Mouse (Mus musculus): ENCODE measurements around the gene Apol11b. TPM values are rescaled to one million over a fixed set of nuclear protein-coding genes. Genes with fewer than 3 reads are reported as not detected.
"Not testable (repeated sequence)": the region's sequence is repeated elsewhere in the genome, so short reads cannot be mapped to it uniquely, and the experiment has no call there.

Gene Apol11b
- total RNA-seq (2021) = not detected

DNA sequence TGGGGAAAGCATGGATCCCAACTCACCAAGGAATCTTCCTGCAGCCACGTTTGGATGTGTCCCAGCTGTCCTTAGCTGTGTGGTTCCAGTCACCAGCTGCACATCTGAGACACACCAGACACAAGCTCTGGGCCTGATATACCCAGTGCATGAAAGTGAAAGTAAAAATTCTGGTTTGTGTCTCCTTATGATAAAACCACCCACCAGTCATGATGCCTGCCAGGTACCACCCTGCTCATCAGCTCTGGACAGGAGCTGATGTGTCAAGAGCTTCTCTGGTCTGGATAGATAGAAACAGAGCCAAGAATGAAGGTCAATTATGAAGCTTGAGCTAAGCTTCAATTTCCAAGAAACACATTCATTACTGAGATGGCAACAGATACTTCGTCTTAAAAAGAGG is at the start of gene Apol11b:
TSS of gene Apol11b (minus strand) at position 111 of the 400 bp plus-strand sequence.
- DNase-seq; intact Hi-C loops (cut with DNase I): not testable (repeated sequence)

DNA sequence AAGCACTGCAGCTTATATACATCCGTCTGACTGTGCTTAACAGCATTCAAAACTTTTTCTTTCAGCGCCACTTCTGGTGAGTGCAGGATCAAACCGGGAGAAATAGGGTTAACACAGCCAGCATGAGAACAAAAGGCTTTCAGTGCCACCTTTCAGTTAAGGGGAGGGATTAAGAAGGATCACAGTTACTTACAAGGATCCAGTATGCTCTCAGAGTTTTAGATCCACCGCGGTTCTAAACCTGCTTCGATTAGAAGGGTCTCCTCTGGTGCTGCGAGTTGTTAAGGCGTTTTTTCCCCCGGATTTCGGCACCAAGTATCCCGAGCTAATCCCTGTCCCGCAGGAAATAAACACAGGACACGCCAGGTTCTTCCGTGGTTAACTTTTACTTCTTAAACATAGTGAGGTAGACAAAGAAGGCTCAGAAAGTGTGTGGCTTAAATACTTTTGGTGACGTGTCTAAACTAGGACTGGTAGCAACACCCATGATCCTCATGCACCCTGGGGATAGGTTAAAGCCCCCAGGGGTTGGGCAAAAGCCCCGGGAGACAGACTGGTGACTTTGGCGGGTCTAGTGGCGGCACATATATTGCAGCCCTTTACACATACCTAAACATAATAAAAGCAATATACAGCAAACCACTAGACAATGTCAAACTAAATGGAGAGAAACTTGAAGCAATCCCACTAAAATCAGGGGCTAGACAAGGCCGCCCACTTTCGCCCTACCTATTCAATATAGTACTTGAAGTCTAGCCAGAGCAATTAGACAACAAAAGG is 48.6 kb upstream of the Apol11b start:
- intact Hi-C loops (cut with DNase I); DNase-seq: not testable (repeated sequence)

DNA sequence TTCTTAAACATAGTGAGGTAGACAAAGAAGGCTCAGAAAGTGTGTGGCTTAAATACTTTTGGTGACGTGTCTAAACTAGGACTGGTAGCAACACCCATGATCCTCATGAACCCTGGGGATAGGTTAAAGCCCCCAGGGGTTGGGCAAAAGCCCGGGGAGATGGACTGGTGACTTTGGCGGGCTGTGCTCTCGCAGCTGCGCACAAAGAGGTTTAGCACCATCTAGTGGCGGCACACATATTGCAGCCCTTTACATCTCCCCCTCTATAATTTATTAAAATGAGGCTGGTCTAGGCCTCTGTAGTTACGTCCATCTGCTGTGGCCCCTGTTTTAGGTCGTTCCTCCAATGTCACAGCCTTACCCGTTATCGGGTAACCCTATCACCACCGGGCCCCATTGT is 40.9 kb upstream of the Apol11b start:
- DNase-seq = peak; percentile 46
- intact Hi-C loops (cut with DNase I) = not testable (repeated sequence)

DNA sequence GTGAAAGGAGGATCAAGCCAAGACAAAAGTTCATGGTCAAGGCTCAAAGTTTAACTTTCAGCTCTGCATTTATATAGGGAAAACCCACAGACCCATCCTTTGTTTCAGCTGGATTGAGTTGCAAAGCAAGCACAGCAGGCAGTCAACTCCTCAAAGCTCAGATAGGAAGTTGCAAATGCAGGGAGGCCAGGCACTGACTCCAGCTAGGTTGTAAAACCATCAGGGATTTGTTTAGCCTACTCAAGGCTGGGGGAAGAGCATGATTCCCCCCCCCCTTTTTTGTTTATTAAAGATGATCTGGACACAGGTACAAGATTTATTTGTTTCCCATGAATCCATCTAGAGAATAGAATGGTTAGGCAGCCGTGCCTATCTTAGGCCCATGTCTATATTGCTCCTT is 31.0 kb upstream of the Apol11b start:
- intact Hi-C loops (cut with DNase I); DNase-seq: not testable (repeated sequence)

DNA sequence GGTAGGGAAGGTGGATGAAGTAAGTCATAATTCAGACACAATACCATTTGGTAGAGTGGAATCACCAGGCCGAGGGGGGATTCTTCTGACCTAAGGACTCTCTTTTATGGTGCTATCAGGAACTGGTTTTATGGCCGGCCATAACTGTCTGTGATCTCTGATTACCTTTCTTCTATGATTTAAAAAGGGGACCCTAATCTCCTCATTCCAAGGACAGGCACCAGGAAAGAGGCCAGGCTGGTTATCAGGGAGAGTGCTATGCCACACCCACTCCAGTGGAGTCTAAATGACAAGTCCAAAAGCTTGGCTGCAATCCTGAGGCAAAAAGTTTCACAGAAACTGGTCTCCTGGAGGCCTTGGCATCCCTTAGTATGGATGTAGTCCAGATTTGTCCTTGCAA is 18.8 kb upstream of the Apol11b start:
- DNase-seq; intact Hi-C loops (cut with DNase I): not testable (repeated sequence)

DNA sequence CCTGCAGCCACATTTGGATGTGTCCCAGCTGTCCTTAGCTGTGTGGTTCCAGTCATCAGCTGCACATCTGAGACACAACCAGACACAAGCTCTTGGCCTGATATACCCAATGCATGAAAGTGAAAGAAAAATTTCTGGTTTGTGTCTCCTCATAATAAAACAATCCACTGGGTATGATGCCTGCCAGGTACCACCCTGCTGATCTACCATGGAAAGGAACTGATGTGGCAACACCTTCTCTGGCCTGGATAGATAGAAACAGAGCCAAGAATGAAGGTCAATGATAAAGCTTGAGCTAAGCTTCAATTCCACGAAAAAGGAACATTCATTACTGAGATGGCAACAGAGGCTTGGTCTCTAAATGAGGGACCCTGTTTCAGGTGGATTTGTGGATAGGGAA is 16.7 kb upstream of the Apol11b start:
- intact Hi-C loops (cut with DNase I); DNase-seq: not testable (repeated sequence)

DNA sequence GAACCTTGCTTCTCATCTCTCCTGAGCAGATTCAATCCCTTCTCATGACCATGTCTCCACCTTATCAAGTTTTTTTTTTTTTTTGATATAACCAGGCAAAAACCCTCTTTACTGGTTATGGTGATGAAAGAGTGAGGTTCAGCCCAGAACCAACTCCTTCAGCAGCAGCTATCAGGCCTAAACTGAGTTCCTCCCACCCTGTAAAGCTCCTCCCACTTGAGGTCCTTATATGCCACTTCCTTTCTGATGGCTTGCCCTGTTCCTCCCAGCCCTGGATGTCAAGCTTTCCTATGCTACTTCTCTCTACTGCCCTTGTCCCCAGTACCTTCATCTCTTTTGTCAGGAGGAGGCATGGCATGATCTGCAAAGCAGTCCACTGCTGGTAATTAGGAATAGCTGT is 8.1 kb upstream of the Apol11b start:
- intact Hi-C loops (cut with DNase I); DNase-seq: not testable (repeated sequence)

DNA sequence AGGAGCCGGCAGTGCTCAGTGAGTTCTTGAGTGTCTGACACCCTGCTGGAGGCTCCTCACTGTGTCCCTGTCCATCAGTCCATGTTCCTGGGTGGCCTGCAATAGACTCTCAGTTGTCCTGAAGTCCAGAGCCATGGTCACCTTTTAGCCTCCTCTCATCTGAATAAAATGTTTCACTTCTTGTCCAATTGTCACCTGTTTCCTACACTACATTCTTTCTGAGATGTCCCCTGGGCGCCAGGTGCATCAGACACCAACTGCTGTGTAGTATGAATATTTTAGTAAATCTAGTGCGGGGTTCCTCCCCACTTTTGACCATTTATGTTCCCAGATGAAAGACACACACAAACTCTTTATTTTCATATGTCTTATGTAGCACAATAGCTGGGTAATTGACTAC is 13.3 kb downstream of the Apol11b start:
- not testable (repeated sequence) for DNase-seq
- intact Hi-C loops (cut with DNase I) = loop anchor here (5.0 kb wide), 1 partner anchor 108 kb away; no protein-coding TSS in a partner anchor

DNA sequence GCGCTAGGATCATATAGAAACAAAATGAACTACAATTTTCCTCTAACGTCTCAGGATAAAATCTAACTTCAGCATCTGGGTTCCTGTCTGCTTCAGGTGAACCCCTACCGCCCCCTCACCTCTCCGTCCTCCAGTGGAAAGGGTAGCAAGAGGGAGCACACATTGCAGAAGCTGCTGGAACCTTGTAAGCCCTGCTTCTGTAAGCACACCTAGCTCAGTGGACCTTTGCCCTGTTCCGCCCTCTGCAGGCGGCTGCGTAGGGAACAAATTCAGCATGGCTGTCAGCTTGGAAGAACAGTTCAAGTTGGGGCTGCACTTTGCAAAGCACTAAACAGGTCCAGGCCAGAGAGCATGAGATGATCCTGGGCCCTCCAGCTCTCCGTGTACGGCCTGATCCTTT is 14.4 kb downstream of the Apol11b start:
- DNase-seq = not testable (repeated sequence)

DNA sequence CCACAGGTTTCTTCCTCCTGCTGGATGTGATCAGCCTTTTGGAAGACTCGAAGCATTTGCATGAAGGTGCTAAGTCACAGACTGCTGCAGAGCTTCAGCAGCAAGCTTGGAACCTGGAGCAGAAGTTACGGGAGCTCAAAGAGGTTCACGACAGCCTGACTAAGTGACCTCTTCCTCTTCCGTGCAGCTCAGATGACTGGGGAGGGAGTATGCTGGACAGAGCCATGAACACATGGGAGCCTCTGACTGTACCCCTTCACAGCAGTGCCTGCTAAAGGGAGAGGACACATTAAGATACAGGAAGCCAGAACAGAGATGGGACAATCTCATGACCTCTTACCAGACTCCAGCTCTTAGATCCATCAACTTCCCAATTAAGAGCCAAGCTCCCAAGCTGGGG is 16.6 kb downstream of the Apol11b start:
- DNase-seq; intact Hi-C loops (cut with DNase I): not testable (repeated sequence)

More for the DNA sequence above, 14.4 kb downstream of the Apol11b start:
- intact Hi-C loops (cut with DNase I) = not testable (repeated sequence)

DNA sequence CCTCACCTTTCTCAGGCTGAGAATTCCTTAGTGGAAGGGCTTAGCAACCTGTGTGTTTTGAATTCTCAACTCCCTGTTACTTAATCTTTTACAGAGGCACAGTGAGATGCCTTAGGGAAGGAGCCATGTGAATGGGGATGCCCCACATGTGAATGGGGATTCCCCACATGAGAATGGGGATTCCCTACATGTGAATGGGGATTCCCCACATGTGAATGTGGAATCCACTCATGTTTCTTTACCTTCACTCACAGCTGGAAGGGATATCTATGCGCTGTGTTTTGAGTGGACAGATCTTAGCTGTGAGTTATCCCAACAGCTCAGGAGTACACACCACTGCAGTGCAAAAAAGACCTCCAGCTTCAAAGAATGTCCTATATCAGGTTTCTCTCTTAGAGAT is 18.4 kb downstream of the Apol11b start:
- intact Hi-C loops (cut with DNase I) = no loop called here
- no peak for DNase-seq

DNA sequence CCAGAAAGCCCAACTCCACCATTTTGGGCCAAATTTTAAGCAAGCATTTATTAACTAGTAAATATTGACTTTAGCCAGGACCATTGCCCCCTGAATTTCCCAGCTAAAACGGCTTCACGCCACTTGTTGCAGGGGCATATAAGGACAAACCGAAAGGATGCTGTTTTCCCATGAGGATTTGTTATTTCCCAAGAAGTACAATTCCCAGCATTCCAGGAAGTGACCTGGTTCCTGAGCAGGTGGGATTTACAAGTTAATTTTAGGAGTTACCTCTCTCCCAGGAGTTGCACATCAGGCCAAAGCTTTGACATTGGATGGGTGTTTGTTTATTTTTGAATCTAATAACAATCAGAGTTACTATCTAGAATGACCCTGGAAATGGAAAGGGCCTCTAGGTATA is 37.0 kb downstream of the Apol11b start:
- intact Hi-C loops (cut with DNase I) = no loop called here
- DNase-seq = no peak

DNA sequence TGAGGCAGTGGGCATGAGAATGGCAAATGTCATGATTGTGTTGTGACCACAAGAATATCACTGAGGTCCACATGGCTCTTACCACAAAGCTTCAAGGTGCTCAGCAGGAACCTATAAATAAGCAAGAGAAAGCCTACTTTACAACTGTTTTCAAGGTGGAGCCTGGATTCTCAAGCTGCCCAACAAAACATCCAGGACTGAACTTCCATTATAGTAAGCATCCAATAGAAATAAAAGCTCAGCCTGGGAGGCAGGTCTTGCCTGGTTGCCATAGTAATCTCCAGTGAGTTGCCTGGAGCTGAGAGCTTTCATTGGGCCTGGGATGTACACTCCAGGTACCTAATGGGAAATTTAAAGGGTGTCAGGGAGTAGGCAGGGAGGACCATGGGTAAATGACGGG is 44.1 kb downstream of the Apol11b start, which contains the start of gene Gm36245:
TSS of gene Gm36245 (plus strand) at position 301 of the 400 bp plus-strand sequence.
- intact Hi-C loops (cut with DNase I) = no loop called here
- no peak for DNase-seq

DNA sequence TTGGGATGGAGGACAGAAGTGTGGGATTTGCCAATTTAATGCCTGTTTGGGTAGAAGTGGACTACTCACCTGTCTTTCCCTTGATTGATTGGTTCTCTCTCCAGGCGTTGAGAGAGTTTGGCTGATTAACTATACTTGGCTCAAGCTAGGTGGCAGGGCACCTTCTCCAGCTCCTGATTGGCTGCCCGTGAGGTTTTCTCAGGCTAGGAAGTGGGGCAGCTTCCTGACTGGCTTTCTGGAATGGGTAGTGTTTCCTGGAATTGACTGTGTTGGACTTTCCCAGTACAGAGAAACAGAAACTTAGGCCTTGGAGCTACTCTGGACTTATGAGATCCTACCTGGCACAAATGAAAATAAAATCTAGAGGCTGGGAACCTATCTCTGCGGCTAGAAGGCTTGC is 44.7 kb downstream of the Apol11b start:
- no peak for DNase-seq
- intact Hi-C loops (cut with DNase I) = no loop called here

DNA sequence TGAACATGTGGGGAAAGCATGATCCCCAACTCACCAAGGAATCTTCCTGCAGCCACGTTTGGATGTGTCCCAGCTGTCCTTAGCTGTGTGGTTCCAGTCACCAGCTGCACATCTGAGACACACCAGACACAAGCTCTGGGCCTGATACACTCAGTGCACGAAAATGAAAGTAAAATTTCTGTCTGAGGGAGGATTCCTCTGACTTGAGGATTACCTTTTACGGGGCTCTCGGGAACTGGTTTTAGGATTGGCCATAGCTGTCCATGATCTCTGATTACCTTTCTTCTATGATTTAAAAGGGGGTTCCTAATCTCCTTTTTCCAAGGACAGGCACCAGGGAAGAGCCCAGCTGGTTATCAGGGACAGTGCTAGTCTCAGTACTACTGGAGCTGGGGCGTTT is 47.1 kb downstream of the Apol11b start, which contains the start of gene Apol10b:
TSS of gene Apol10b (minus strand) at position 165 of the 400 bp plus-strand sequence.
- DNase-seq = no peak
- intact Hi-C loops (cut with DNase I) = no loop called here

DNA sequence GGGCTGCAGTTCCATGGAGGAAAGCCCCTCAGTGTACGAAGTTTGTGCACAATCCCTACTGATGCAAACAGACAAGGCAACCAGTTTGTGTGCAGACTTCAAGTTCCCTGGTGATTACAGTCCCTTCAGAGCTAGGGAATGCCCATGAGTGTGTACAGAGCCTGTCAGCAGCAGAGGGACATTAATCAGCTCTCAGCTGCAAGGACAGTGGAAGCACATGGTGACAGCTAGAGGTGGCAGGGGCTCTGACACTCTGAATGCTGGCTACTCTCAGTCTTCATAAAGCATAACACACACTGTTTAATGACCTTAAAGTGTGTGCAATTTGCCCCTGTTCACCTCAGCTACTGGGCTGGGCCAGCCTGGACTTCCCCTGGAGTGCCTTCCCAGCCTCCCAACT is 49.5 kb downstream of the Apol11b start:
- DNase-seq = no peak

DNA sequence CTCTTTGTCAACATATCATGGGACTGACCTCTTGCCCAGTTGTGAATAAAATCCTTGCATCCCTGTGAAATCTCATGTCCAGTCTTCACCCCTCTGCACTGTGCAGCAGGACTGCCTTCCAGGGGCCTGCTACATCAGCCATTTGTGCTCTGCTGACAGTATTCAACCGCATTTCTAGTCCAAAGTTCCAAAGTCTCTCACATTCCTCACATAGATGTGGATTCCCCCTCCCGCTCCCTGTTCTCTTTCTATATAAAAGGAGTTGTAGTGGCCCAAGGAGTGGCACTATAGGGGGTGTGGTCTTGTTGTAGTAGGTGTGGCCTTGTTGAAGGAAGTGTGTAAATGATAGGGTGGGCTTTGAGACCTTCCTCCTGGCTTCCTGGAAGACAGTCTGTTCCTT is 52.2 kb downstream of the Apol11b start:
- intact Hi-C loops (cut with DNase I) = no loop called here
- no peak for DNase-seq

More for the DNA sequence above, 49.5 kb downstream of the Apol11b start:
- intact Hi-C loops (cut with DNase I) = no loop called here

DNA sequence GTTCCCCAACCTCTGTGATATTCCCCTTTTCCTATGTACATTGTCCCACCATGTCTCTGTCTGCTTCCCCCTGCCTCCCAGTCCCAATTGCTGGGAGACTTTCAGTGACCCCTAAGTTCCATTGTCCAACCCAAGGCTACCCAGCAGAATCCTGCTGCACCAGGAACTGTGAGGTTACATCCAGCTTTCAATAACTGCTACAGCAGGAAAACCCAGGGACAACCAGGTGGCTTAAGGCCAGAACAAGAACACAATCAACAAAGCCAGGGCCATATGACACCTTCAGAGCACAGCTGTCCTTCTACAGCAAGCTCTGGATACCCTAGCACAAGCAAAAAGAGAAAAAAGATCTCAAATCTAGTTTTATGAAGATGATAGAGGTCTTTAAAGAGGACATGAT is 54.1 kb downstream of the Apol11b start:
- intact Hi-C loops (cut with DNase I) = no loop called here
- DNase-seq = no peak

DNA sequence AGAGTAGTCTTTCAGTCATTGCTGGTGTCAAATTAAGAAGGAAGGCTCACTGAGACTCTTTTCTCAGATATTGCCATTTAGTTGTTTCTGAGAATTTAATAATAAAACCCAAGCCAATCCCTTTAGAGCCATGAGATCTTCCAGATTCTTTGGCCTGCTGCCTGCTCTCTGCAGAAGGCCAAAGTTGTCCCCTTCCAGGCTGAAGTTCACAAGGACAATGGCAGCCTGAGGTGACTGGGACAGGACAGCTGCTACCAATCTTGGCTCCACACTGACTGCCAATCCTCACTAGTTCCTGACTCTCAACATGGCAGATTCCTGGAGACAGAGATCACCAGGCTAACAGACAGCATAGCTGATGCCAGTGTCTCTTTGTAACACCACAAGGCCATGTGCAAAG is 56.1 kb downstream of the Apol11b start:
- intact Hi-C loops (cut with DNase I) = no loop called here

More for the DNA sequence above, 56.1 kb downstream of the Apol11b start:
- DNase-seq = peak; percentile 11
